Mouse (Mus musculus) spleen, adult 10 weeks (tissue): ENCODE data around the gene Myo1h. TPM values are rescaled to one million over a fixed set of nuclear protein-coding genes. Genes with fewer than 3 reads are reported as not detected.

ENCODE experiments used
- polyA plus RNA-seq: library from polyadenylated mRNA; stranded (reverse); fragments of 350-450 nt; fragmentation: Illumina TruSeq; extraction: RNeasy Lipid Tissue Mini Kit (QIAGEN cat#74804); gene quantifications from one replicate; pipeline ENCODE4 v1.2.3, GENCODE M21; 2015; ENCODE audit warnings: low replicate concordance; ENCODE audit not compliant: insufficient read depth

Myo1h gene
- 3.8 TPM for polyA plus RNA-seq

GRCm38 (mm10) chr5:114288874-114289273 is at the start of gene Myo1h:
TSS of gene Myo1h (plus strand) at chr5:114289166.

DNA sequence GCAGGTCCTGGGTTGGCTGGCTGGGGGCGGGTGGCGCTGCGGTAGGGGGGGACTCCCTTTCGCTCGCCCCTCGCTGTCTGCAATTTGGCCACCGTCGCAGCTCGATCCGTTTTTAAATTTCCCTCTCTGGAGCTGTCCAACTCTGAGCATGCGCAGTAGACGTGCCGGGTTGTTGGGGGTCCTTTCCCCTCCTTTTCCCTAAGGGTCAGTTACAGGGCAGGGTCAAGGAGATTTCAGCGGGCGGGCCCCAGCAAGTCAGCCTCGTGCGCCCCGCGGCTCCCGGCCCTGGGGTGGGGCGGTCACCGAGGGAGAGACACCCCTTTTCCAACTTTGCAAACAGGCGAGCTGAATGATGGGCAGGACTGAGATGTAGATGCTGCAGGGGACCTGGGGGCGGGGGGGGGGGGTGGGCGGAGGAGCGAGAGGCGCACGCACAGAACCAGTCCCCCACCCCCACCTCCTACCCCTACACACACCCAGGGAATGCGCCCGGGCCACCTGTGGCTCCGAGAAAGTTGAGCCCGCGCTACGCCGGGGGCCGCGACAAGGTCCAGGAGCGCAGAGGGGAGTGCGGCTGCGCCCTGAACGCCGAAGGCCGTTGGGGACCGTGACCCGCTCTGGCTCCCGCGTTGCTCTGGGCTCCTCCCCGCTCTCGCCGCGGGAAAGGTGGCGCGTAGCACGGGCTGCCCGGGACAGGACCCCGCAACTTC is 15.1 kb upstream of the Myo1h start, which contains the start of gene Foxn4:
TSS of gene Foxn4 (minus strand) at position 115 of the 710 bp plus-strand sequence.

GRCm38 (mm10) chr5:114380209-114381012 is 91.4 kb downstream of the Myo1h start, which contains the start of the genes Kctd10 and Ube3b:
TSS of gene Kctd10 (minus strand) at chr5:114380508.
TSS of gene Ube3b (plus strand) at chr5:114380607.

Other genes starting within 250 kb of the Myo1h start
- 7.0 TPM for gene Usp30, start 223.7 kb upstream of the Myo1h start, polyA plus RNA-seq
- not detected for gene Svop, start 197.6 kb upstream of the Myo1h start, polyA plus RNA-seq
- 2.9 TPM for gene Alkbh2, start 160.9 kb upstream of the Myo1h start, polyA plus RNA-seq
- 5.9 TPM for gene Ung, start 158.8 kb upstream of the Myo1h start, polyA plus RNA-seq
- 2.5 TPM for gene Acacb, start 142.6 kb upstream of the Myo1h start, polyA plus RNA-seq
- not detected for gene Foxn4, start 15.4 kb upstream of the Myo1h start, polyA plus RNA-seq
- 52.9 TPM for gene Kctd10, start 91.3 kb downstream of the Myo1h start, polyA plus RNA-seq
- 17.6 TPM for gene Ube3b, start 91.4 kb downstream of the Myo1h start, polyA plus RNA-seq
- gene Mmab, start 154.9 kb downstream of the Myo1h start, polyA plus RNA-seq: 9.7 TPM
- gene Mvk, start 155.1 kb downstream of the Myo1h start, polyA plus RNA-seq: 1.9 TPM